Mouse (Mus musculus): ENCODE data around the gene Rnf152. TPM values are rescaled to one million over a fixed set of nuclear protein-coding genes. Genes with fewer than 3 reads are reported as not detected.

Gene Rnf152
- polyA plus RNA-seq, 1 experiment from 2014 or later, result 0.88 TPM

GRCm38 (mm10) chr1:105246651-105247050, 109.9 kb downstream of the Rnf152 start:
- no peaks in the 10 kb centered on the region for H3K36me3 ChIP-seq (ENCODE audit: insufficient read depth, low read length)
- no peak for TF ChIP-seq CTCF (IDR thresholded peaks at IDR 0.05)
- TF ChIP-seq EP300 (IDR thresholded peaks at IDR 0.05), result no peak
- DNase-seq (ENCODE audit: low spot score), result no peak
- no peaks in the 10 kb centered on the region for H3K4me1 ChIP-seq (ENCODE audit: insufficient read depth, low read depth, low read length)
- no peaks in the 10 kb centered on the region for H3K27me3 ChIP-seq (replicated peaks; ENCODE audit: insufficient read depth, low read length)
- H3K4me2 ChIP-seq (replicated peaks; ENCODE audit: low read depth, low read length), result no peak overlapping the region
- H3K4me3 ChIP-seq (ENCODE audit: low read depth, low read length), result no peak overlapping the region
- no peak overlapping the region for H3K27ac ChIP-seq (ENCODE audit: low read length)
- no peak overlapping the region for H3K9ac ChIP-seq (replicated peaks; ENCODE audit: low read depth)
- WGBS, result 70% methylated on average over 2 of the region's 2 CpGs
- ATAC-seq, result no peak
- H3K9me3 ChIP-seq (ENCODE audit: low read length), result no peaks in the 10 kb centered on the region

DNA sequence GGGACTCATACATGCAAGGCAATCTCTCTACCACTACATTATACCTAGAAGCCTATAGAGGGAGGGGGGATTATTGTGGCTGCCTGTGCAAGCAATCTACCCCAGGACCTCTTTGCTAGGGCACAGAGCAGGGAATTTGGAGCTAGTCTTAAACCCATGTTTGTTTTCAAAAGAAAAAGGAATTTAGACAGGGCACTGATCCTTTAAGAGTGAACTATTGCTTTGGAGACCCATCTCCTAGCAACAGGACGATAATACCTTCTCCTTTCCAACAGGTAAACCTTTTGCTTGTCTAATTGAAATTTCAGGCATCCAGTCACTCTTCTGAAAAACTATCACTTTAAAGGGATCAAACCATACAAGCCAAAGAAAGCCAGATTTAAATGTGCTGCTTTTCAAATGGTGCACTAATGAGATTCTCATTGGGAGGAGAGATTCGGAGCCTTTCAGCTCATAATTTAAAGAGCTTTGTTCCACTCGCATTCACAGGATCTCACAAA, 110.4 kb downstream of the Rnf152 start:
- Histone ChIP-seq H3K27me3 (replicated peaks; ENCODE audit: insufficient read depth, low read length) (no peaks in the 10 kb centered on the region), H3K4me3 (ENCODE audit: low read depth, low read length) (no peak overlapping the region), H3K9me3 (ENCODE audit: low read length) (no peaks in the 10 kb centered on the region), H3K36me3 (ENCODE audit: insufficient read depth, low read length) (no peaks in the 10 kb centered on the region), H3K9ac (replicated peaks; ENCODE audit: low read depth) (no peak overlapping the region), H3K4me1 (ENCODE audit: insufficient read depth, low read depth, low read length) (no peaks in the 10 kb centered on the region), H3K27ac (ENCODE audit: low read length) (no peak overlapping the region), H3K4me2 (replicated peaks; ENCODE audit: low read depth, low read length) (no peak overlapping the region)
- ATAC-seq (no peak), DNase-seq (ENCODE audit: low spot score) (no peak)
- no peak for TF ChIP-seq CTCF (IDR thresholded peaks at IDR 0.05)
- no peak for TF ChIP-seq EP300 (IDR thresholded peaks at IDR 0.05)
- WGBS, result 66% methylated on average over 3 of the region's 3 CpGs

GRCm38 (mm10) chr1:105243359-105244142, 113.0 kb downstream of the Rnf152 start:
- DNase-seq (ENCODE audit: low spot score) (no peak), ATAC-seq (no peak)
- WGBS, result 31% methylated on average over 6 of the region's 6 CpGs
- no peak overlapping the region for H3K27ac ChIP-seq (ENCODE audit: low read length)
- no peaks in the 10 kb centered on the region for H3K4me1 ChIP-seq (ENCODE audit: insufficient read depth, low read depth, low read length)
- no peak overlapping the region for H3K9ac ChIP-seq (replicated peaks; ENCODE audit: low read depth)
- TF ChIP-seq EP300 (IDR thresholded peaks at IDR 0.05), result no peak
- no peak for TF ChIP-seq CTCF (IDR thresholded peaks at IDR 0.05)
- no peaks in the 10 kb centered on the region for H3K9me3 ChIP-seq (ENCODE audit: low read length)
- H3K4me2 ChIP-seq (replicated peaks; ENCODE audit: low read depth, low read length), result no peak overlapping the region
- no peaks in the 10 kb centered on the region for H3K27me3 ChIP-seq (replicated peaks; ENCODE audit: insufficient read depth, low read length)
- no peak overlapping the region for H3K4me3 ChIP-seq (ENCODE audit: low read depth, low read length)
- no peaks in the 10 kb centered on the region for H3K36me3 ChIP-seq (ENCODE audit: insufficient read depth, low read length)

DNA sequence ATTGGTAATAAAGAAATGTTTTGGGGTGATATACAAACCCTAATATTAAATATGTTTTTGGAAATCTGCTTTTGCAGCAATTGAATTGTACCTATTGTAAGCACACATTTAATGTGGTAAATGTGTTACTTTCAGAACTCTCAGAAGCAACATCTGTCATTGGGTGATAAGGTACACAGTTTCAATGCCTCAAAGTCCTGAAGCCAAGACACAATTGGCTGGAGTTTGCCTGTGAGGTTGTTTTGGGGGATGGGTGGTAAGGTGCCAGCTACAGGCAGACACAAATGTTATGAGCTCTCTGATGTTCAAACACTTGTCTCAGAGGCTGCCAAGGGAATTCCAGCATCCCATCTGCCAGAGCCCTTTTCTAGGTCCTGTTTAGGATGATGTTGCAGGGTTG, 116.3 kb downstream of the Rnf152 start:
- ATAC-seq (no peak), DNase-seq (ENCODE audit: low spot score) (no peak)
- H3K36me3 ChIP-seq (ENCODE audit: insufficient read depth, low read length), result no peaks in the 10 kb centered on the region
- no peak overlapping the region for H3K4me2 ChIP-seq (replicated peaks; ENCODE audit: low read depth, low read length)
- H3K9ac ChIP-seq (replicated peaks; ENCODE audit: low read depth), result no peak overlapping the region
- H3K4me3 ChIP-seq (ENCODE audit: low read depth, low read length), result no peak overlapping the region
- no peak overlapping the region for H3K27ac ChIP-seq (ENCODE audit: low read length)
- no peaks in the 10 kb centered on the region for H3K9me3 ChIP-seq (ENCODE audit: low read length)
- no peaks in the 10 kb centered on the region for H3K4me1 ChIP-seq (ENCODE audit: insufficient read depth, low read depth, low read length)
- TF ChIP-seq EP300 (IDR thresholded peaks at IDR 0.05), result no peak
- no peaks in the 10 kb centered on the region for H3K27me3 ChIP-seq (replicated peaks; ENCODE audit: insufficient read depth, low read length)
